Mouse (Mus musculus): ENCODE data around the gene Grtp1.
A peak's percentile ranks its signal among the peaks of the same experiment; 100 is the strongest.

Grtp1 gene

DNA sequence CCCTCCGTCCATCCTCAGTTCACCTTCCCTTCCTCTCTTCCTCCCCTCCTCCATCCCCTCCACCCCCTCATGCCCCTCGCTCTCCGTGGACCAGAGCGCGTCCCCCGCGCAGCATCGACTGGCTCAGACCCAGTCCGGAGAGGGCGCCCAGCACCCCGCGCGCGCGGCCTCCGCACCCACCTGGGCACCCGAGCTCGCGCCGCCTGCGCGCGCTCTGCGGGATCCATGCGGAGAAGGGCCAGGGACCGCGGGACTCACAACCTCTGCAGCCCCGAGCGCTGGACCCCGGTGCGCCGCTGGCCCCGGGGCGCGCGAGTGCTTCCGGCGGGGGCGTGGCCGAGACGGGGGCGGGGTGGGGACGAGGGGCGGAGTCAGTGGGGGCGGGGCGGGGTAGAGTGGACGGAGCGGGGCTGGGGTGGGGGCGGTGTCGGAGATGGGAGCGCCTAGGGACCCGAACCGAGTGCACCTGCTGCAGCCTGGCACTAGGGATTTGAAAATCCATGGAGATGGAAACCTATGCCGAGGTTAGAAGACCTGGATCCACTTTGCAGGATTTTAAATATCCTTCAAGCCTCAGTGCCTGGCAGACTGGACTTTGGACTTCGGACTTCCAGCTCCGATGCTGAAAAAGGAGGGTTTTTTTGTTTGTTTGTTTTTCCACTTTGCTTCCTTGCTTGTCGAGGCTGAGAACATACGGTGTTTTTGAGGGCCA lies at the start of gene Grtp1:
Grtp1 (minus strand) TSS at position 320 of the 712 bp plus-strand sequence.
- peak; percentile 76 for DNase-seq

DNA sequence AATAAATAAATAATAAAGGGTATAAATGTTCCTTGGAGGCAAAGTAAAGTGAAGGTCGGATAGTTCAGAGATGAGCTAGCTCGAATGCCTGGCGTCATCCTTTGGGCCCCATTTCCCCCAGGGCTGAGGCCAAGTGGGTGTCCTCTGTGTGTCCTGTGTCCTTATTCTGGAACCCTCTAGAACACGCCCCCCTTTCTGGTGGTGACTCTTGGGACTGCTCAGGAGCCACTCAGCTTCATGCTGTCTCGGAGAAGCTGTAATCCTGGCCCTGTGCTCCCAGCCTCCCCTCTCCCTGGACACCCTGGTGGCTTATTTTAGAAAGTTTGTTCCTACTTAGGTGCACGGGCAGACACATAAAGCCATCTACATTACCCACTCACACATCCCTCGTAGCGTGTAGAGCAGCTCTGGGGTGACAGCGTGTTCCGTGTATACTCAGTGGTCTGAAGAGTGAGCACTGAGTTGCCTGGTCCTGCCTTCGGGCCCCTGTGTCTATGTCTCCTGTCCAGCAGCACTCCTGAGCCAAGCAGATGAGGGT lies 44.0 kb upstream of the Grtp1 start:
- DNase-seq = no peak

DNA sequence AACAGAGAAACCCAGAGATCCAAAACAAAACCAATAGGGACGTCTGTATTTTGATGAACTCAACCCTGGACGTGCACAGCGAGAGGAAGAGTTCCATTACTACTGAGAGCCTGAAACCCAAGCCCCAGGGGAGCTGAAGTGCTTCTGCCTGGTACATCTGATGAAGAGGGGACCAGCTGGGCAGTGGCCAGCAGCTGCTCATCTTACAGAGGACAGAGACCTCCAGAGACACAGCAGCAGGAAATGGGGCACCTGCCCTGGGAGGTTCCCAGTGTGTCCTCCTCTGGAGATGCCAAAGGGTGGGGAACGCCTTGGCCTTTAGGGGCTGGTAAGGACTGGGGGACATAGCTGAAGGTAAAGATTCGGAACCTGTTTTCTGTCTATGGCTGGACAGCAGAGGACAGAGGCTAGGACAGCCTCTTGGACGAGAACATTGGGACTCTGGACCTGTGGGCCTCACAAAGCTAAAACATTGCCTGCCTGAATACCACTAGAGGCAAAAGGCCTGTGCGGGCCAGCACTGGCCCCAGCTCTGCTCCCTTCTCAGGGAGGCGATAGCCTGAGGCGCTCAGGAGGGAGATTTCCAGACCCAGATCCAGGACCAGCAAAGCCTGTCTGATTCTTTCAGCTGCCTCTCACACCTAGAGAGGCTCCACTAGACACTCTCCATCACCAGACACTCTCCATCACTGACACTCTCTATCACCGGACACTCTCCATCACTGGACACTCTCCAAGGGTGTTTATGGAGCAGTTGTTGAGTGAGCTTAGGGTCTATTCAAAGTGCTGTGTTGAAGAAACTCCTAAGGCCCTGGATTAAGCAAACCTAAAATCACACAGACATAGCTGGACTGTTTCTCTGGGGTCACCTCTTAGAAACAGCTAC lies 42.8 kb upstream of the Grtp1 start:
- DNase-seq = no peak

DNA sequence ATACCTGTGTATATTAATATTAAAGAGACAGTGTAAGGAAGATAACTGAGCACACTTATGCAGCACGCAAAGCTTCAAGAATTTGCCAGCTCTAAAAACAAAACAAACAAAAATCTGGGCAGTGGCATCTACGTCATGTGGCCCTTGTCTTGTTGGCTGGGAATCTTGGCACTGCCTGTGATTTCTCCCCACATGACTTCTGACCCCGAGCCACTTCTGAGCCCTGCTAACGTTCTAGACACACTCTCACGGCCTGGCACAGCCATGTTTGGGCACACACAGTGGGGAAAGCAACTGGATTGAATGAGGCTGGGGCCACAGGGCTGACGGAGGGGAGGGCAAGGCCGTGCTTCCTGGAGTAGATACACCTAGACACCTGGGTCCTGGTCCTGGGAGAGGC lies 40.3 kb upstream of the Grtp1 start:
- no peak for DNase-seq

DNA sequence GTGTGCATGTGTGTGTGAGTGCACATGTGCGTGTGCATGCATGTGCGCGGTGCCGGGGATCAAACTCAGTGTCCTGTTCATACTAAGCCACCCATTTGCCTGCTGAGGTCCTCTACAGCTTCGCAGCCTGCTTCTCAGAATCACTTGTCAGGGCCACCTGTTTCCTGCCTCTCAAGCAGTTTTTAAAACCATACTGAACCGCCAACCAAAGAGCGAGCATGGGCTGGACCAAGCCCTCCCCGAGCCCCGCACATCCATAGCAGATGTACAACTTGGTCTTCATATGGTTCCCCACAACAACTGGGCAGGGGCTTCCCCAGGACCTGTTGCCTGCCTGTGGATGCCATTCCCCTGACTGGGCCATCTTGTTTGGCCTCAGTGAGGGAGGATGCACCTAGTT lies 39.6 kb upstream of the Grtp1 start:
- DNase-seq = no peak

DNA sequence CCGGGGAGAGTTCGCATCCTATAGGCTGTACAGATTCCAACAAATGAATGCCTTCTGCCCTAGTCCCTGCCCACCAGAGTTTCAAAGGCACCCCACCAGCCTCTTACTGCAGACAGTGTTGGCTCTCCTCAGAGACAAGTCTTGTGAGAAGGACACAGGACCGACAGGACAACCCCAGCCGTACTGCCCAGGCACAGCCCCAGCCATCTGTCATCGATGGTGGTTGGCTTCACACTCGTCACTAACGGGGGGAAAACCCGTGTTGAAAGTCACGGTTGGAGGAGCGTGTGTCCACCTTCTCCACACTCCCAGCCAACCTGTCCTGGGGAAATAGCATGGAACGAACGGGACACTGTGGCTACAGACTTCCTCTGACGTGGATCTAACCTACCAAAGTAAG lies 34.4 kb upstream of the Grtp1 start:
- no peak for DNase-seq

DNA sequence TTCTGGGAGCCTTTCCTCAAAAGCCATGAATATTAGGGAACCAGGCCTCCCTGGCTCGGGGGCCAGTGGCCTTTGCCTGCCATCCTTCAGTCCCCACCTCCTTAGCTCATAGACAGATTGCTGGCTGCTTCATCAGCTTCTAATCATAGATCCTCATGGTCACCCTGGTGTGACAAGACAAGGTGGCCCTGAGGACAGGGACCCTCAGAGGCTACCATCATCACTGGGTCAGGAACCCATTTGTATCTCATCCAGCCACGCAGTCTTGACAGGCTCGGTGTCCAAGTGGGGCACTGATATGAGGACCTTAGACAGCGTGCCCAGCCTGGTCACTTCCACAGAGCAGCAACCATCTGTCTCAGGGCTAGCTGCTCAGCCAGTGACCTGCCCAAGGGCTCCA lies 30.1 kb upstream of the Grtp1 start:
- DNase-seq = no peak

DNA sequence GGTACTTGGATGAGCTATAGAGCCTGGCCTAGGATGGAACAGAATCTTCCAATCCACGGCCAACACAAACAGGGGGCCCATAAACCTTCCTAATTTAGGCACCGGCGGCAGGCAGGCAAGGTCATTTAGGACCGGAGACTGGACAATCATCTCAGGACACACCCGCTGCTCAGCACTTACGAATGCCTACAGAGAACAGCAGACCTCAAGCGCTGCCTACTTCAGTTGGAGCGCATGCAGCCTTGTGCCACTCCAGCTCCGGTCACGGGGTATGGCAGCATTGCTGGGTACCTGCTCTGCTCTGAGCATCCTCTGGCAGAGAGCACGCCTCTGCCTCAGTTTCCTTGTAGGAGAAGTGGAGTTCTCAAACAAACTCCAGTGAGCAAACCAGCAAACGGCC lies 29.4 kb upstream of the Grtp1 start:
- no peak for DNase-seq

DNA sequence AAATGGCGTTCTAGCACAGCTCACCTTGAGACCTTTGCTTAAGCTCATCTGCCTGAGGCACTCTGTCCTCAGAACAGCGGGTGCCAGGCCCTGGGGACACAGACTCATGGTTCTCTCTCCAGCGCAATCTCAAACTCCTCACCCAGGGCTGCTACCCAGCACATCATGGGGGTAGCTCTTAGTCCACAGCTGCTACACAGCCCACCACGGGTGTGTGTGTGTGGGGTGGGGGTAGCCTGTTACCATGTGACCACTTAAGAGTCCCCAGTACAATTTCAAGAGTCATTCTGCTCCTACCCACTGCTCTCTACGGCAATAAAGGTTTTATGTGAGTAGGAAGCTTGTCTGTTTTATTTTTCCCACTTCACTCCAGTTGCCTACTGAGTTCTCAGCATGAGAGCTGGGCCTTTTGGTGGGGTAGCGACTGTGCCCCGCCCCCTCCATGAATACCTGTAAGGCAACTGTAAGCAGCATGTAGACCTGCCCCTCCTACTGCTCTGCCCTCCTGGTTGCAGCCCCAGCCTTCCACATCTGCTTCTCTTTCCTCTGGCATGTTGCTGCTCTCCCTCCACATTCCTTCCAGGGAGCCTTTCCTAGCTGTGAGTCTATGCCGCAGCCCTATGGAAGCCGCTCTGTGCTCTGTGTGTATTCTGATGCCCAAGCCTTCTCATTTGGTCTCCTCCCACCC lies 28.6 kb upstream of the Grtp1 start:
- no peak for DNase-seq

DNA sequence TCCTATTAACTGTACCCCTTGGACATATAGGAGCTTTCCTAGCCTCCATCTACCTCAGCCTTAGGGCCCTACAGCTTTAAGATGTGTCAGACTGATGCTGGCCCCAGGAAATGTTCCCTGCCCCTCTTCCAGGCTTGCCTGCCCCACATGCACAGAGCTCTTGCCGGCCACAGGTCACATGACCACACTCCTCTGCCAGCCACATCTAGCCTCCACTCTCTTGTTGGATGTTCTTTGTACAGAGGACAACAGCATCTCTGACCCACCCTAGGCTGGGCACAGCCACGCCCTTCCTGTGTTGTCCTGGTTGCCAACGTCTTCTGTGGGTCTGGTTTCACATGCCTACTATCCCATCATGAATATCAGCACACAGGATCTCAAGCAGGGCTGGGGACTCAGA lies 26.8 kb upstream of the Grtp1 start:
- DNase-seq = no peak

DNA sequence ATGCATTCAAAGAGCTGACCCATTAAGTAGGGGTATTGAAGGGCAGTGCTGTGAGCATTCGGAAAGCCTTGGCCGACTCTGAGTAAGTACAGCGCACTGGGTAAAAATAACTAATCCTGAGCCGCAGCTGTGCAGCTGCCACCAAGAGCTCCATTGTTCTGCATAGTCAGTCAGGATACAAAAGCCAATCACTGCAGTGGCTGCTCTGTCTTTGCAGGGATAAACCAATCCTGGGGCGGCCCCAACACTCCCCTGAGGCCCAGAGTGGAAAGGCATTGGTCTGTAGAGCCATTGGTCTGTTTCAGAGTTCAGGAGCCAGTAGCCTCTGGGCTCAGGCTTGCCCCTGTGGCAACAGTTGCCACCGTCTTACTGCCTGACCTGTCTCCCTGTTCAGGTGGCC lies 25.9 kb upstream of the Grtp1 start:
- DNase-seq = no peak

DNA sequence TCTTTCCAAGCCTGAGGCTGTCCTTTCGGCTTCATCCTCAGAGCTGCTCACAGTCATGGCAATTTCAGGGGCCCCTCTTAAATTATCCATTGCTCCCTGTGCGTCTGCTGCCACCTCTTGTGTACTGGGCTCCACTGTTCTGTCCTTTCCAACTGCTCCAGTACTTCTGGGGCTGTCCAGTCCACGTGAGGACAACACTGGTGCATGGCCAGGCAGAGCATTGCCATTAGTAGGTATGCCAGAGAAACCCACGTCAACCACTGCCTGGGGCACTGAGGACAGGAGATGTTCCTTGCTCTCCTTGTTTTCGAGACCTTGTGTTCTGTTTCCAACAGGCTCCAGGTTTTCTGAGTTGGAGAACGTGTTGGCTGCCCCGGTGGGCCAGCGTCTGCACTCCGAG lies 24.0 kb upstream of the Grtp1 start:
- DNase-seq = no peak

DNA sequence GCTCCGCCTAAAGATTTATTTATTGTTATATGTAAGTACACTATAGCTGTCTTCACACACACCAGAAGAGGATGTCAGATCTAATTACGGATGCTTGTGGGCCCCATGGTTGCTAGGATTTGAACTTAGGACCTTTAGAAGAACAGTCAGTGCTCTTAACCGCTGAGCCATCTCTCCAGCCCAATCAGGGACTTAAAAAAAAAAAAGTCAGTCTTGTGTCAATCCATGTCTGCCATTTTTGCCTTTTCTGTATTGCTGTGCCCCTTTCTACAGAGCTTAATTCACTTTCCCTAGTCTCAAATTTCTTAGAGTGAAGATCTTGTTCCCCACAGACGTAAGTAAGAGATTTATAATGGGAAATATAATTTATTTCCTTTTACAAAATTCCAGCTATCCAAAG lies 18.0 kb upstream of the Grtp1 start:
- no peak for DNase-seq

DNA sequence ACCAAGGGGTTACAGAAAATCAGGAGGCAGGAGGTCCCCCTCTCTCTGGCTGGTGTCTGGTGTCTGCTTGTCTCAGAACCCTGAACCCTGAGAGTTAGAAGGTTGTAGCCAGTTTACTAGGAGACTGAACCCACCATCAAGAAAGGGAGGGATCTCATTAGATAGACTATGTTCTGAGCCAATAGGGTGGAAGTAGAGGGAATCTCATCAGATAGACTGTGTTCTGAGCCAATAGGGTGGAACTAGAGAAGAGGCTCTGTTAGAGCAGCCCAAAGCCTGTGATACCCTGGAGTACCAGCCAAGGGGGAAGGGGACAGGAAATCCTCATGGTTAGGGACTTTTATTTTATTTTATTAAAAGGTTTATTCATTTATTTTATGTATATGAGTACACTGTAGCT lies 17.6 kb upstream of the Grtp1 start:
- DNase-seq = no peak

DNA sequence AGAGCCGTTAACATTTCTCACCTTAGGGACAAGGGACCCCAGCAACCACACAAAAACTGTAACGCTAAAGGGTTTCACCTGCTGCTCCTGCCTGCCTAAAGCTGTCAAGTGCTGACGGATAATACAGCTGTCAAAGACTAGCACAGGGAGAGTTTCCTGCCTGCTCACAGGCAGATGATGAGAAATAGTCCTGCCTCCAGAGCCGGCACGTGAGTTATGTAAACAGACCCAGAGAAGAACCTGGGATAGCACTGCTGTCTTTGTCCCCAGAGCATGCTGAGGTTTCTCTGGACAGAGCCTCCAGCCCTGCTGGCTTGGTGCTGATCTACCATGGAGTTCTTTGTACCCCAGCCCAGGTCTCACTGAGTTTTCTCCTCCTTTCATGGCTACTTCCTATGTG lies 16.7 kb upstream of the Grtp1 start:
- DNase-seq = no peak

DNA sequence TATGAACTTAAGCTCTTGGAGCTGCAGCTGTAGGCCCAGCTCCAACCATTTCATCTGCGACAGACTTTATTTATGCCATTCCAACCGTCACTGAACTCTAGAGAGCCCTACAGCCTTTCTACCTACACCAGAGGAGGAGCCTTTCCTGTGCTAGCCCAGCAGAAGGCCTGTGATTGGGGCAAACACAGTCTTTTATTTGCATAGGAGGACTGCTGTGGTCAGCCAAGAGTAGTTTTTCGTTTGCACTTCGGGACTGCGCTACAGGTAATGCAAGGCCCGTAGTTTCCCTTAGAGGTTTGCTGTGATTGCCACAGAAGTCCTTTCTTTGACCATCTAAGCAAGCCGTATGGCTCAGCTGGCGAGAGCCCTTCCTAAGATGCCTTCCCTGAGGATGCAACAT lies 16.0 kb upstream of the Grtp1 start:
- no peak for DNase-seq

DNA sequence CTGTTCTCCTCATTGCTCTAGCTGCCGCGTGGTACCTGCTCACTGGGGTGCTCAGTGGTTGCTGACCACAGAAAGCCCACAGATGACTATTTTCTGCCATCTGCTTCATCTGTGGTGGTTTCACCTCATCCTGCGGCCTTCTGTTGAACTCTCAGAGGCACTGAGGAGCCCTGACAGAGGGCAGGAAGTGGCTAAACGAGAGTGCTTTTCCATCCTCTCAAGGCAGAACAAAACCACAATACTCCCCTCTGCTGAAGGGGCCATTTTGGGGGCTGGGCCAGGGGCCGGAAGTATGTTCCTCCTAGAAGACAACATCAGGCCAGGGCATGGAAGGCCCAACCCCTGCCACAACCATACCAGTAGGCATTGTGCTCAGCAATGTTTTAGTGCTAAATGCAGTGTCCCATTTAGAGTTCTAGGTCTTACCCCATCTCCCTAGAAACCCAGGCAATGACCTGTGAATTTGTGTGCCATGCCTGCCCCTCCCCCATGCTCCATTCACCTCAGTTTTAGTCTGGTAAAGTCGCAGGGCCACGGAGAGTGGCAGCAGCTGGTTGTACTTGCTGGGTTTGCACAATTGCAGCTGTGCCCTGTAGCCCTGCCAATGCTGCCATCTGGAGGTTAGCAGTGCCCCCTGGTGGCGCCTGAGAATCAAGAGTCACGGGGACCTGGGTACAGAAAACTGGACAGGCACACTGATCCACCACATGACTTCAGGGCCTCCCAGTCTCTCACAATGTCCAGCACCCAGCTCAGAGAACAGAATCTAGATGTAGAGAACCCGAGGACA lies 13.3 kb upstream of the Grtp1 start:
- peak; percentile 86 for DNase-seq

DNA sequence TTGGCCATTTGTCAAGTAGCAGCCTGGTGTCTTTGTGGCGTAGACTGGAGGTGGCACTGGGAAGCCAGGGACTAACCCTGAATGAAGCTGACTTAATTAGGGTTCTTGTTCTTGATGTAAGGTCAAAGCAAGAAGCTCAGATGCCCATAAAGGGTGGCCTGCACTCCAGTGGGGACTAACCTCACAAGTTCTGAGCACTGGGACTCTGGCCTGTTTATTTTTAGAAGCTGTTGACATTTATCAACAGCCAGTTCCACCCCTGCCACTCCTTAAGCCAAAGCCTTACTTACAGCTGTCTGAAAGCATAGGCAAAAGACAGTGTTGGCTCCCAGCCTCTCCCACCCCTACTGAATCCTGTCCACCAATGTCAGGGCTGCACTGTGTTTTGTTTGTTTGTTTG lies 9.3 kb upstream of the Grtp1 start:
- no peak for DNase-seq

DNA sequence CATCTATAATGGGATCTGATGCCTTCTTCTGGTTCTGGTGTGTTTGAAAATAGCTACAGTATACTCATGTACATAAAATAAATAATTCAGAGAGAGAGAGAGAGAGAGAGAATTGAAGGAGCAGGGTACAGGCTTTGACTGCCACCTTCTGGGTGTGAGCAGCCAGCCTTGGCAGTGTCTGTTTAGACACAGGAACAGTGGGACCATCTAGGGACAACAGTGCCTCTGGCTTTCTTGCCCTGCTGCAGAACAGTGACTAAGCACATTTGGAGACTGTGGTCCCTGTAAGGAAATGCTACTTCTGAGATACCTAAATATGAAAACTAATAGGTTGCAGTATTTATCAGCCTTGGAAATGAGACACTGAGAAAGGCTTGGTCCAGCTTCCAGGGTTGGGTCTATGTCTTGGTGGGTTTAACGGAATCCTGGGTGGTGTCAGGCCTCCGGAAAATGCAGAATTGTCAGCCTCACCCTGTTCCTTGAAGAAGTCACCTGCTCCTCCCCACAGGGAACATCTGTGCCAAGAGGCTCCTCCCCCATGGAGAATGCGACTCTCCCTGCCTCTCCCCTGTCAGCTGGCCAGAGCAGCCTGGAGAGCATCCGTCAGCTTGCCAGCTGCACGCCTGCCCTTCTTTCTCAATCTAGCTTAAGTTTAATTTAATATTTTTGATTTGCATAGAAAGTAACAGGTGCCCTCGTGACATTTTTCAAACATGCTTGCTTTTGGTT lies 8.4 kb upstream of the Grtp1 start:
- no peak for DNase-seq

DNA sequence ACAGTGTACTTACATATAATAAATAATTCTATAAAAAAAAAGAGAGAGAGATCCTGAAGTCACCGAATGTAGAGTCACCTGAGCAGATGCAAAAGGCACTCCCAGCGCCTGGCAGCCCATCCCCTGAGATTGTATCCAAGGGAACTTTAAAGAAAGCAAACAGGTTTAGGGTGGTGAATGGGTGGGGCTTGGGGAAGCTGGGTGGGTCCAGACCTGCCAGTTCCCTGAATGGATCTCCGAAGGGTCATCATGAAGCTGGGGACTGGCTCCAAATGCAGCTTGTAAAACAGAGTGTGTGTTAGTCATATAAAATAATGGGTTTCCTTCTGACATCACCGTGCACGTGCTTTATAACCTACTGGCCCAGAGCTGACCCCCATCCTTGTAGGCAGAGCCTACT lies 5.9 kb upstream of the Grtp1 start:
- no peak for DNase-seq

DNA sequence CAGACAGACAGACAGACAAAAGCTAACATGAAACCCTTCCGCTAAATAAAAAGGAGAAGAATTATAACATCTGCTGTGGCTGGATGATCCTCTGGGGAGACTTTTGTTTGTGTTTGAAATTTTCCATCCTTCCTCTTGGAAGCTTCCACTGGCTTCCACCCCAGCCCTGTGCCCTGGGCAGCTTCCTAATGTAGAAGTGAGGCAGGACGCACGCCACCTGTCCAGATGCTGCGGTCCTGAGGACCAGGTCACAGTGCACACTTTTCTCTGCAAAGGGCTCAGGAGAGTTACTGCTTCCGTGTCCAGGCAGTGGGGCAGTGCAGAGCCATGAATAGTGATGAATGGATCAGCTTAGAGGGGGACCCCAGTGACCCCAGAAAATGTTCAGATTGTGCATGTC lies 4.9 kb upstream of the Grtp1 start:
- DNase-seq = no peak

Measured in right cerebral cortex, postnatal 4 days (tissue).